Mouse (Mus musculus) ovary, adult 18-20 months (tissue): ENCODE results near the gene E2f3.

Source experiments
- DNase-seq: peaks from one replicate; pipeline ENCODE4 v3.0.0; 2022; ENCODE audit warnings: low spot score, mixed read lengths

E2f3 gene

GRCm38 (mm10) chr13:29919841-29920240, 66.0 kb downstream of the E2f3 start:
- no peak for DNase-seq

GRCm38 (mm10) chr13:29916561-29916960, 69.3 kb downstream of the E2f3 start:
- DNase-seq, result no peak

- DNase-seq, result no peak
Observed at GRCm38 (mm10) chr13:29913606-29914005, 72.3 kb downstream of the E2f3 start.

GRCm38 (mm10) chr13:29913061-29913460, 72.8 kb downstream of the E2f3 start:
- DNase-seq, result no peak

GRCm38 (mm10) chr13:29912251-29912650, 73.6 kb downstream of the E2f3 start:
- no peak for DNase-seq

GRCm38 (mm10) chr13:29911141-29911540, 74.7 kb downstream of the E2f3 start:
- no peak for DNase-seq

- DNase-seq, result no peak
Observed at GRCm38 (mm10) chr13:29908431-29908830, 77.4 kb downstream of the E2f3 start.

- DNase-seq, result no peak
Observed at GRCm38 (mm10) chr13:29907995-29908394, 77.9 kb downstream of the E2f3 start.

- no peak for DNase-seq
Observed at GRCm38 (mm10) chr13:29906734-29907133, 79.1 kb downstream of the E2f3 start.

GRCm38 (mm10) chr13:29903341-29903740, 82.5 kb downstream of the E2f3 start:
- DNase-seq, result no peak

- no peak for DNase-seq
Observed at GRCm38 (mm10) chr13:29902676-29903075, 83.2 kb downstream of the E2f3 start.

GRCm38 (mm10) chr13:29901641-29902040, 84.2 kb downstream of the E2f3 start:
- DNase-seq, result no peak

- no peak for DNase-seq
Observed at GRCm38 (mm10) chr13:29866780-29867179, 119.1 kb downstream of the E2f3 start.

- DNase-seq, result no peak
Observed at GRCm38 (mm10) chr13:29864331-29864730, 121.5 kb downstream of the E2f3 start.

GRCm38 (mm10) chr13:29860087-29860486, 125.8 kb downstream of the E2f3 start:
- DNase-seq, result no peak

GRCm38 (mm10) chr13:29857436-29857835, 128.4 kb downstream of the E2f3 start:
- DNase-seq, result peak; percentile 7
